Mouse (Mus musculus): ENCODE results near the gene 1600014C10Rik.

DNA sequence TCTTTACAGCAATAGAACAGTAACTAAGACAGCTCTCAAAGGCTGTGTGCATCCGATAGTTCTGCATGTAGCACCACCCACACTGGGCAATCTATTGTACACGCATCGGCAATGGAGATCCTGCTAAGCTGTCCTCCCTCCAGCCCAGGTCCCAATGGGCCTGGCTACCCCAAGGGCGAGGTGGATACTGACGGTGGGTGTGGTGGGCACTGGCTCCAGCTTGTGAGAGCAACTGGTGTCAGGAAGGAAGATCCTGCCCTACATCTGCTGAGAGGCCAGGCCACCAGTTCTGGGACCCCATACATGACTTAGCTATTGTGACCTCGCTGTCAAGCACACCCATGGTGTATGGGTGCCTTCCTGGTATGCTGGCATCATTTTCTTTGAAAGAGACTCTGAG is 32.7 kb downstream of the 1600014C10Rik start:
- TF ChIP-seq CTCF (IDR thresholded peaks at IDR 0.05; ENCODE audit: control insufficient read depth, insufficient read depth, insufficient read length): no peak
- TF ChIP-seq USF1 (IDR thresholded peaks at IDR 0.05; ENCODE audit: low read depth): no peak
- no peak for TF ChIP-seq MYOD1 (IDR thresholded peaks at IDR 0.05; ENCODE audit: control insufficient read depth, insufficient read length, low read depth)
- TF ChIP-seq CEBPB (IDR thresholded peaks at IDR 0.05; ENCODE audit: low read depth): no peak
- TF ChIP-seq MAX (IDR thresholded peaks at IDR 0.05): no peak
- no peak for TF ChIP-seq MYOG (IDR thresholded peaks at IDR 0.05; ENCODE audit: control insufficient read depth, extremely low read depth, insufficient read length)
- no peak for TF ChIP-seq FOSL1 (IDR thresholded peaks at IDR 0.05; ENCODE audit: insufficient read depth, low read length, poor library complexity, severe bottlenecking)

Data from C2C12 (cell line).